Mouse (Mus musculus) heart, embryonic 11.5 days (tissue): ENCODE data around the gene Slc35g2. TPM values are rescaled to one million over a fixed set of nuclear protein-coding genes. Genes with fewer than 3 reads are reported as not detected.
A peak's percentile ranks its signal among the peaks of the same experiment; 100 is the strongest.

Experiments used
- ATAC-seq: fragments of 200-750 bp; cut with Nextera tagmentation; replicated peaks from 2 replicates; pipeline ENCODE4 v1.8.0; 2017; ENCODE audit warnings: moderate library complexity; ENCODE audit not compliant: insufficient number of reproducible peaks, low FRiP score, low TSS enrichment
- H3K27ac ChIP-seq: fragments of 300-500 bp; sonication (generic); 2 replicates; pipeline ENCODE4 v1.5.1; 2014; ENCODE audit warnings: mild to moderate bottlenecking, low read depth, low read length
- H3K27me3 ChIP-seq: fragments of 300-500 bp; sonication (generic); 2 replicates; pipeline ENCODE4 v1.6.1; 2014; ENCODE audit warnings: mild to moderate bottlenecking, low read length, mixed read lengths; ENCODE audit not compliant: control insufficient read depth, insufficient read depth
- H3K36me3 ChIP-seq: fragments of 300-500 bp; sonication (generic); 2 replicates; pipeline ENCODE4 v1.6.1; 2014; ENCODE audit warnings: mild to moderate bottlenecking, low read length, moderate library complexity, mixed read lengths; ENCODE audit not compliant: control insufficient read depth, insufficient read depth
- H3K4me1 ChIP-seq: fragments of 300-500 bp; sonication (generic); 2 replicates; pipeline ENCODE4 v1.6.1; 2014; ENCODE audit warnings: low read length; ENCODE audit not compliant: control insufficient read depth, insufficient read depth
- H3K4me2 ChIP-seq: fragments of 300-500 bp; sonication (generic); 2 replicates; pipeline ENCODE4 v1.6.1; 2014; ENCODE audit warnings: mild to moderate bottlenecking, moderate library complexity
- H3K4me3 ChIP-seq: fragments of 300-500 bp; sonication (generic); 2 replicates; pipeline ENCODE4 v1.5.1; 2014; ENCODE audit warnings: low read depth, low read length
- H3K9ac ChIP-seq: fragments of 300-500 bp; sonication (generic); 2 replicates; pipeline ENCODE4 v1.6.1; 2014; ENCODE audit warnings: mild to moderate bottlenecking, low read depth, low read length, moderate library complexity
- H3K9me3 ChIP-seq: fragments of 300-500 bp; sonication (generic); replicated peaks from 2 replicates; pipeline ENCODE4 v1.6.1; 2016; ENCODE audit warnings: low read length; ENCODE audit not compliant: control insufficient read depth
- WGBS: fragments of 180-500 bp; shearing (Covaris S2); extraction: QIAGEN DNeasy Blood & Tissue Kit; methylation state at CpG from one replicate; pipeline ENCODE4 v1.1.7; 2014; ENCODE audit not compliant: insufficient replicate concordance; 5-methylcytosine and 5-hydroxymethylcytosine counted together
- polyA plus RNA-seq: library from polyadenylated mRNA; unstranded; fragments of >200 nt; fragmentation: Nextera tagmentation; extraction: Ambion mirVana; gene quantifications from 2 replicates; pipeline ENCODE4 v1.2.1, GENCODE M21; 2014

Slc35g2 gene
- polyA plus RNA-seq, 1 experiment from 2014 or later: 10.1 TPM

- H3K4me3 ChIP-seq: no peak overlapping the region
- ATAC-seq: no peak
- no peak overlapping the region for H3K27ac ChIP-seq
- no peaks in the 10 kb centered on the region; the same call in 1 of the 2 replicates for H3K36me3 ChIP-seq
- H3K4me2 ChIP-seq: no peak overlapping the region
- peaks cover 10% of the 10 kb centered on the region; the same call in 1 of the 2 replicates for H3K4me1 ChIP-seq
- whole genome bisulfite sequencing: 78% methylated on average over 2 of the region's 2 CpGs
- H3K9me3 ChIP-seq: no peaks in the 10 kb centered on the region
- no peaks in the 10 kb centered on the region for H3K27me3 ChIP-seq
- H3K9ac ChIP-seq: no peak overlapping the region
These were observed 45.7 kb downstream of the Slc35g2 start for GRCm38 (mm10) chr9:100525225-100525624.

GRCm38 (mm10) chr9:100522029-100522428 lies 48.9 kb downstream of the Slc35g2 start:
- H3K4me1 ChIP-seq: peaks cover 10% of the 10 kb centered on the region; the same call in 1 of the 2 replicates
- no peak overlapping the region for H3K27ac ChIP-seq
- H3K9ac ChIP-seq: no peak overlapping the region
- H3K4me3 ChIP-seq: no peak overlapping the region
- no peak for ATAC-seq
- no peaks in the 10 kb centered on the region for H3K9me3 ChIP-seq
- H3K4me2 ChIP-seq: no peak overlapping the region
- no peaks in the 10 kb centered on the region for H3K27me3 ChIP-seq
- 69% methylated on average over 2 of the region's 2 CpGs for WGBS
- H3K36me3 ChIP-seq: no peaks in the 10 kb centered on the region

- no peaks in the 10 kb centered on the region for H3K36me3 ChIP-seq
- 1% methylated on average over 2 of the region's 2 CpGs for WGBS
- no peak for ATAC-seq
- H3K27ac ChIP-seq: no peak overlapping the region
- peaks cover 10% of the 10 kb centered on the region; the same call in 1 of the 2 replicates for H3K4me1 ChIP-seq
- no peak overlapping the region for H3K4me3 ChIP-seq
- H3K4me2 ChIP-seq: no peak overlapping the region
- H3K9ac ChIP-seq: no peak overlapping the region
- no peaks in the 10 kb centered on the region for H3K9me3 ChIP-seq
- no peaks in the 10 kb centered on the region for H3K27me3 ChIP-seq
These were observed 50.3 kb downstream of the Slc35g2 start for GRCm38 (mm10) chr9:100520586-100520985.

GRCm38 (mm10) chr9:100520012-100520411 lies 50.9 kb downstream of the Slc35g2 start:
- Histone ChIP-seq H3K4me1 (peaks cover 10% of the 10 kb centered on the region; the same call in 1 of the 2 replicates), H3K4me2 (no peak overlapping the region), H3K9ac (no peak overlapping the region), H3K9me3 (no peaks in the 10 kb centered on the region), H3K27ac (no peak overlapping the region), H3K36me3 (no peaks in the 10 kb centered on the region), H3K27me3 (no peaks in the 10 kb centered on the region), H3K4me3 (no peak overlapping the region)
- WGBS: 91% methylated on average over 3 of the region's 3 CpGs
- ATAC-seq: no peak

- Histone ChIP-seq H3K4me1 (peaks cover 1% of the 10 kb centered on the region), H3K4me3 (no peak overlapping the region), H3K27me3 (no peaks in the 10 kb centered on the region), H3K27ac (no peak overlapping the region), H3K9me3 (no peaks in the 10 kb centered on the region), H3K9ac (no peak overlapping the region), H3K36me3 (no peaks in the 10 kb centered on the region), H3K4me2 (no peak overlapping the region)
- 80% methylated on average over 2 of the region's 2 CpGs for WGBS
- no peak for ATAC-seq
These were observed 63.3 kb downstream of the Slc35g2 start for GRCm38 (mm10) chr9:100507581-100507980.

GRCm38 (mm10) chr9:100506652-100507051 lies 64.2 kb downstream of the Slc35g2 start:
- Histone ChIP-seq H3K36me3 (no peaks in the 10 kb centered on the region), H3K27me3 (no peaks in the 10 kb centered on the region), H3K4me1 (no peaks in the 10 kb centered on the region), H3K4me2 (no peak overlapping the region), H3K27ac (no peak overlapping the region), H3K9ac (no peak overlapping the region), H3K9me3 (no peaks in the 10 kb centered on the region), H3K4me3 (no peak overlapping the region)
- ATAC-seq: no peak
- 62% methylated on average over 2 of the region's 2 CpGs for WGBS

GRCm38 (mm10) chr9:100505498-100505897 lies 65.4 kb downstream of the Slc35g2 start:
- Histone ChIP-seq H3K27ac (no peak overlapping the region), H3K4me2 (peak overlapping the region; percentile 22; the same call in 1 of the 2 replicates), H3K27me3 (no peaks in the 10 kb centered on the region), H3K9me3 (no peaks in the 10 kb centered on the region), H3K4me1 (no peaks in the 10 kb centered on the region), H3K4me3 (no peak overlapping the region), H3K36me3 (no peaks in the 10 kb centered on the region), H3K9ac (no peak overlapping the region)
- ATAC-seq: no peak
- 93% methylated on average over 4 of the region's 4 CpGs for WGBS

Other genes starting within 250 kb of the Slc35g2 start
- gene Il20rb, start 84.3 kb downstream of the Slc35g2 start, polyA plus RNA-seq: 0.39 and 0.89 TPM in 2 replicates
- gene Nck1, start 25.0 kb downstream of the Slc35g2 start, polyA plus RNA-seq: 62.7 and 65.7 TPM in 2 replicates
- gene Stag1, start 26.7 kb upstream of the Slc35g2 start, polyA plus RNA-seq: 29.7 and 35.6 TPM in 2 replicates